Mouse (Mus musculus): ENCODE measurements around the gene Dapk1. TPM values are rescaled to one million over a fixed set of nuclear protein-coding genes. Genes with fewer than 3 reads are reported as not detected.

Dapk1 gene
- polyA plus RNA-seq, 1 experiment from 2014 or later = 14.8 TPM

- no peak overlapping the region for H3K4me3 ChIP-seq (ENCODE audit: low read depth, low read length)
- H3K36me3 ChIP-seq (ENCODE audit: control insufficient read depth, insufficient read depth, low read length) = no peaks in the 10 kb centered on the region
- ATAC-seq (ENCODE audit: insufficient number of reproducible peaks, low FRiP score, low TSS enrichment, low read depth) (no peak), DNase-seq (ENCODE audit: low spot score) (no peak)
- H3K4me2 ChIP-seq (ENCODE audit: low read depth, severe bottlenecking) = no peak overlapping the region
- H3K27me3 ChIP-seq (ENCODE audit: control insufficient read depth, insufficient read depth, low read length) = no peaks in the 10 kb centered on the region
- no peaks in the 10 kb centered on the region for H3K9me3 ChIP-seq (ENCODE audit: control insufficient read depth, low read length)
- 96% methylated on average over 4 of the region's 4 CpGs for WGBS
- no peak overlapping the region for H3K27ac ChIP-seq (replicated peaks; ENCODE audit: low read depth, low read length)
- no peak overlapping the region for H3K9ac ChIP-seq (ENCODE audit: low read length)
- peaks cover 4% of the 10 kb centered on the region; the same call in 1 of the 2 replicates for H3K4me1 ChIP-seq (ENCODE audit: control insufficient read depth, insufficient read depth, low read length)
Observed at GRCm38 (mm10) chr13:60713537-60713936, 111.8 kb downstream of the Dapk1 start.

- WGBS = 79% methylated on average over 3 of the region's 3 CpGs
- no peak for DNase-seq (ENCODE audit: low spot score)
- no peak overlapping the region for H3K27ac ChIP-seq (replicated peaks; ENCODE audit: low read depth, low read length)
- ATAC-seq (ENCODE audit: insufficient number of reproducible peaks, low FRiP score, low TSS enrichment, low read depth) = no peak
- H3K27me3 ChIP-seq (ENCODE audit: control insufficient read depth, insufficient read depth, low read length) = no peaks in the 10 kb centered on the region
- no peak overlapping the region for H3K4me2 ChIP-seq (ENCODE audit: low read depth, severe bottlenecking)
- H3K9ac ChIP-seq (ENCODE audit: low read length) = no peak overlapping the region
- no peaks in the 10 kb centered on the region for H3K4me1 ChIP-seq (ENCODE audit: control insufficient read depth, insufficient read depth, low read length)
- H3K36me3 ChIP-seq (ENCODE audit: control insufficient read depth, insufficient read depth, low read length) = no peaks in the 10 kb centered on the region
- H3K9me3 ChIP-seq (ENCODE audit: control insufficient read depth, low read length) = no peaks in the 10 kb centered on the region
- no peak overlapping the region for H3K4me3 ChIP-seq (ENCODE audit: low read depth, low read length)
Observed at GRCm38 (mm10) chr13:60716107-60716506, 114.4 kb downstream of the Dapk1 start.

- Histone ChIP-seq H3K27ac (replicated peaks; ENCODE audit: low read depth, low read length) (no peak overlapping the region), H3K4me3 (ENCODE audit: low read depth, low read length) (no peak overlapping the region), H3K9me3 (ENCODE audit: control insufficient read depth, low read length) (no peaks in the 10 kb centered on the region), H3K4me2 (ENCODE audit: low read depth, severe bottlenecking) (no peak overlapping the region), H3K36me3 (ENCODE audit: control insufficient read depth, insufficient read depth, low read length) (no peaks in the 10 kb centered on the region; the same call in 1 of the 2 replicates), H3K27me3 (ENCODE audit: control insufficient read depth, insufficient read depth, low read length) (no peaks in the 10 kb centered on the region), H3K9ac (ENCODE audit: low read length) (no peak overlapping the region), H3K4me1 (ENCODE audit: control insufficient read depth, insufficient read depth, low read length) (no peaks in the 10 kb centered on the region)
- ATAC-seq (ENCODE audit: insufficient number of reproducible peaks, low FRiP score, low TSS enrichment, low read depth) (no peak), DNase-seq (ENCODE audit: low spot score) (no peak)
- WGBS = 93% methylated on average over 10 of the region's 10 CpGs
Observed at GRCm38 (mm10) chr13:60717421-60717820, 115.7 kb downstream of the Dapk1 start.

- WGBS = 88% methylated on average over 10 of the region's 10 CpGs
Observed at GRCm38 (mm10) chr13:60719581-60719980, 117.8 kb downstream of the Dapk1 start.

GRCm38 (mm10) chr13:60722763-60723162 is 121.0 kb downstream of the Dapk1 start:
- H3K4me2 ChIP-seq (ENCODE audit: low read depth, severe bottlenecking) = no peak overlapping the region
- H3K27me3 ChIP-seq (ENCODE audit: control insufficient read depth, insufficient read depth, low read length) = no peaks in the 10 kb centered on the region
- ATAC-seq (ENCODE audit: insufficient number of reproducible peaks, low FRiP score, low TSS enrichment, low read depth) = no peak
- H3K36me3 ChIP-seq (ENCODE audit: control insufficient read depth, insufficient read depth, low read length) = no peaks in the 10 kb centered on the region; the same call in 1 of the 2 replicates
- no peak for DNase-seq (ENCODE audit: low spot score)
- H3K27ac ChIP-seq (replicated peaks; ENCODE audit: low read depth, low read length) = no peak overlapping the region
- no peaks in the 10 kb centered on the region for H3K9me3 ChIP-seq (ENCODE audit: control insufficient read depth, low read length)
- no peak overlapping the region for H3K9ac ChIP-seq (ENCODE audit: low read length)
- H3K4me3 ChIP-seq (ENCODE audit: low read depth, low read length) = no peak overlapping the region
- WGBS = 93% methylated on average over 8 of the region's 8 CpGs
- H3K4me1 ChIP-seq (ENCODE audit: control insufficient read depth, insufficient read depth, low read length) = no peaks in the 10 kb centered on the region

More at GRCm38 (mm10) chr13:60719581-60719980, 117.8 kb downstream of the Dapk1 start:
- no peak overlapping the region for H3K27ac ChIP-seq (replicated peaks; ENCODE audit: low read depth, low read length)
- H3K9me3 ChIP-seq (ENCODE audit: control insufficient read depth, low read length) = no peaks in the 10 kb centered on the region
- no peaks in the 10 kb centered on the region; the same call in 1 of the 2 replicates for H3K36me3 ChIP-seq (ENCODE audit: control insufficient read depth, insufficient read depth, low read length)
- no peak overlapping the region for H3K9ac ChIP-seq (ENCODE audit: low read length)
- DNase-seq (ENCODE audit: low spot score) (no peak), ATAC-seq (ENCODE audit: insufficient number of reproducible peaks, low FRiP score, low TSS enrichment, low read depth) (no peak)
- no peak overlapping the region for H3K4me2 ChIP-seq (ENCODE audit: low read depth, severe bottlenecking)
- H3K4me3 ChIP-seq (ENCODE audit: low read depth, low read length) = no peak overlapping the region
- no peaks in the 10 kb centered on the region for H3K27me3 ChIP-seq (ENCODE audit: control insufficient read depth, insufficient read depth, low read length)
- no peaks in the 10 kb centered on the region for H3K4me1 ChIP-seq (ENCODE audit: control insufficient read depth, insufficient read depth, low read length)

GRCm38 (mm10) chr13:60728276-60729054 is 126.7 kb downstream of the Dapk1 start:
- H3K9ac ChIP-seq (ENCODE audit: low read length) = no peak overlapping the region
- no peak for DNase-seq (ENCODE audit: low spot score)
- no peak overlapping the region for H3K27ac ChIP-seq (replicated peaks; ENCODE audit: low read depth, low read length)
- no peaks in the 10 kb centered on the region for H3K4me1 ChIP-seq (ENCODE audit: control insufficient read depth, insufficient read depth, low read length)
- no peak for ATAC-seq (ENCODE audit: insufficient number of reproducible peaks, low FRiP score, low TSS enrichment, low read depth)
- H3K4me2 ChIP-seq (ENCODE audit: low read depth, severe bottlenecking) = no peak overlapping the region
- no peaks in the 10 kb centered on the region; the same call in 1 of the 2 replicates for H3K36me3 ChIP-seq (ENCODE audit: control insufficient read depth, insufficient read depth, low read length)
- no peaks in the 10 kb centered on the region for H3K9me3 ChIP-seq (ENCODE audit: control insufficient read depth, low read length)
- H3K4me3 ChIP-seq (ENCODE audit: low read depth, low read length) = no peak overlapping the region
- no peaks in the 10 kb centered on the region for H3K27me3 ChIP-seq (ENCODE audit: control insufficient read depth, insufficient read depth, low read length)
- 90% methylated on average over 9 of the region's 9 CpGs for WGBS

- ATAC-seq (ENCODE audit: insufficient number of reproducible peaks, low FRiP score, low TSS enrichment, low read depth) = no peak
- DNase-seq (ENCODE audit: low spot score) = no peak
- 76% methylated on average over 3 of the region's 3 CpGs for WGBS
- H3K36me3 ChIP-seq (ENCODE audit: control insufficient read depth, insufficient read depth, low read length) = no peaks in the 10 kb centered on the region; the same call in 1 of the 2 replicates
- H3K4me3 ChIP-seq (ENCODE audit: low read depth, low read length) = no peak overlapping the region
- H3K9ac ChIP-seq (ENCODE audit: low read length) = no peak overlapping the region
- no peak overlapping the region for H3K27ac ChIP-seq (replicated peaks; ENCODE audit: low read depth, low read length)
- no peaks in the 10 kb centered on the region for H3K27me3 ChIP-seq (ENCODE audit: control insufficient read depth, insufficient read depth, low read length)
- H3K4me1 ChIP-seq (ENCODE audit: control insufficient read depth, insufficient read depth, low read length) = no peaks in the 10 kb centered on the region
- no peak overlapping the region for H3K4me2 ChIP-seq (ENCODE audit: low read depth, severe bottlenecking)
- no peaks in the 10 kb centered on the region for H3K9me3 ChIP-seq (ENCODE audit: control insufficient read depth, low read length)
Observed at GRCm38 (mm10) chr13:60729055-60729402, 127.3 kb downstream of the Dapk1 start.

- H3K4me2 ChIP-seq (ENCODE audit: low read depth, severe bottlenecking) = no peak overlapping the region
- H3K27ac ChIP-seq (replicated peaks; ENCODE audit: low read depth, low read length) = no peak overlapping the region
- H3K4me3 ChIP-seq (ENCODE audit: low read depth, low read length) = no peak overlapping the region
- no peaks in the 10 kb centered on the region for H3K36me3 ChIP-seq (ENCODE audit: control insufficient read depth, insufficient read depth, low read length)
- H3K9me3 ChIP-seq (ENCODE audit: control insufficient read depth, low read length) = no peaks in the 10 kb centered on the region
- ATAC-seq (ENCODE audit: insufficient number of reproducible peaks, low FRiP score, low TSS enrichment, low read depth) (no peak), DNase-seq (ENCODE audit: low spot score) (no peak)
- H3K27me3 ChIP-seq (ENCODE audit: control insufficient read depth, insufficient read depth, low read length) = no peaks in the 10 kb centered on the region
- no peak overlapping the region for H3K9ac ChIP-seq (ENCODE audit: low read length)
- WGBS = 97% methylated on average over 7 of the region's 7 CpGs
- H3K4me1 ChIP-seq (ENCODE audit: control insufficient read depth, insufficient read depth, low read length) = no peaks in the 10 kb centered on the region
Observed at GRCm38 (mm10) chr13:60730587-60730986, 128.8 kb downstream of the Dapk1 start.

All from limb, embryonic 11.5 days (tissue).